Mouse (Mus musculus): ENCODE data around the gene Mfsd4a. TPM values are rescaled to one million over a fixed set of nuclear protein-coding genes. Genes with fewer than 3 reads are reported as not detected.

The Mfsd4a gene
- polyA plus RNA-seq, 1 experiment: 43.2 TPM

- no peak for DNase-seq (ENCODE audit: low spot score)
These were observed 2.2 kb downstream of the Mfsd4a start for GRCm38 (mm10) chr1:132065475-132066172.

- no peak for DNase-seq (ENCODE audit: low spot score)
These were observed 2.9 kb downstream of the Mfsd4a start for GRCm38 (mm10) chr1:132065001-132065400.

- DNase-seq (ENCODE audit: low spot score): no peak
These were observed 4.8 kb downstream of the Mfsd4a start for GRCm38 (mm10) chr1:132063096-132063495.

GRCm38 (mm10) chr1:132061750-132062541, 5.9 kb downstream of the Mfsd4a start:
- no peak for DNase-seq (ENCODE audit: low spot score)

GRCm38 (mm10) chr1:132060036-132060769, 7.7 kb downstream of the Mfsd4a start:
- no peak for DNase-seq (ENCODE audit: low spot score)

- DNase-seq (ENCODE audit: low spot score): no peak
These were observed 9.3 kb downstream of the Mfsd4a start for GRCm38 (mm10) chr1:132058558-132058957.

GRCm38 (mm10) chr1:132055054-132055664, 12.7 kb downstream of the Mfsd4a start:
- no peak for DNase-seq (ENCODE audit: low spot score)

GRCm38 (mm10) chr1:132054387-132054786, 13.5 kb downstream of the Mfsd4a start:
- DNase-seq (ENCODE audit: low spot score): no peak

- DNase-seq (ENCODE audit: low spot score): peak; percentile 19
These were observed 16.1 kb downstream of the Mfsd4a start for GRCm38 (mm10) chr1:132051746-132052145.

GRCm38 (mm10) chr1:132046143-132046735, 21.6 kb downstream of the Mfsd4a start:
- peak; percentile 40 for DNase-seq (ENCODE audit: low spot score)

- DNase-seq (ENCODE audit: low spot score): no peak
These were observed 24.1 kb downstream of the Mfsd4a start for GRCm38 (mm10) chr1:132043759-132044158.

- DNase-seq (ENCODE audit: low spot score): no peak
These were observed 27.7 kb downstream of the Mfsd4a start for GRCm38 (mm10) chr1:132040201-132040621.

GRCm38 (mm10) chr1:132038753-132039152, 29.1 kb downstream of the Mfsd4a start:
- no peak for DNase-seq (ENCODE audit: low spot score)

- DNase-seq (ENCODE audit: low spot score): no peak
These were observed 30.1 kb downstream of the Mfsd4a start for GRCm38 (mm10) chr1:132037746-132038145.

- DNase-seq (ENCODE audit: low spot score): no peak
These were observed 35.7 kb downstream of the Mfsd4a start for GRCm38 (mm10) chr1:132032172-132032571.

- DNase-seq (ENCODE audit: low spot score): no peak
These were observed 37.3 kb downstream of the Mfsd4a start for GRCm38 (mm10) chr1:132030574-132030973.

GRCm38 (mm10) chr1:132028413-132028812, 39.4 kb downstream of the Mfsd4a start:
- no peak for DNase-seq (ENCODE audit: low spot score)

GRCm38 (mm10) chr1:132027978-132028377, 39.9 kb downstream of the Mfsd4a start:
- no peak for DNase-seq (ENCODE audit: low spot score)

- no peak for DNase-seq (ENCODE audit: low spot score)
These were observed 40.8 kb downstream of the Mfsd4a start for GRCm38 (mm10) chr1:132026925-132027646.

GRCm38 (mm10) chr1:132022107-132022506, 45.8 kb downstream of the Mfsd4a start:
- DNase-seq (ENCODE audit: low spot score): no peak

GRCm38 (mm10) chr1:132019876-132020275, 48.0 kb downstream of the Mfsd4a start:
- DNase-seq (ENCODE audit: low spot score): no peak
